Mouse (Mus musculus): Measurements from ENCODE around the gene Aadacl3.

DNA sequence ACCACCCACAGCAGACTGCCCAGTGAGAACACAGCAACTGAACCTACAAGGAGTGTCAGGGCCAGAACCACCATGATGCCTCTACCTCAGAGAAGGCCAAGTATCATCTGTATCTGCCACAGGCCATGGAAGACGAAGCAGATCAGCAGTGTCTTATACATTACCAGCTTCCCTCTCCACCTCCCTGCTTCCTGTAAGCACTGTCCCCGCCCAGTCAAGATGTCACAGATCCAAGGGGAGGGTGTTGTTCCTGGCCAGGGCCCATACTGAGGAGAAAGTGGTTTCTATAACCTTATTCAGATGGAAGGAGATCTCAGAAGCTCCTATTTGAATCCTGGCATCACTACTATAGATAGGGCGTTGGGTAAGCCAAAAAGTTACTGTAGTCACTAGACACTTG is at the start of gene Aadacl3:
- TF ChIP-seq GATA1 (IDR thresholded peaks at IDR 0.05; ENCODE audit: borderline replicate concordance, low read length) (no peak), FLI1 (IDR thresholded peaks at IDR 0.05; ENCODE audit: low read length) (no peak)
